Mouse (Mus musculus): ENCODE data around the gene Nfatc3. TPM values are rescaled to one million over a fixed set of nuclear protein-coding genes. Genes with fewer than 3 reads are reported as not detected.

Gene Nfatc3
- polyA plus RNA-seq, 1 experiment from 2014 or later = 2.6 TPM

- H3K27me3 ChIP-seq = no peaks in the 10 kb centered on the region
- H3K4me3 ChIP-seq (replicated peaks) = no peak overlapping the region
- no peak for ATAC-seq (ENCODE audit: insufficient read depth)
- no peak overlapping the region for H3K4me2 ChIP-seq
- H3K27ac ChIP-seq (replicated peaks) = no peak overlapping the region
- WGBS (ENCODE audit: insufficient replicate concordance) = 70% methylated on average over 4 of the region's 4 CpGs
- no peaks in the 10 kb centered on the region for H3K9me3 ChIP-seq (replicated peaks)
- H3K9ac ChIP-seq = no peak overlapping the region
- H3K4me1 ChIP-seq (replicated peaks) = peaks cover 43% of the 10 kb centered on the region
- peaks cover 20% of the 10 kb centered on the region for H3K36me3 ChIP-seq (replicated peaks)
Observed at GRCm38 (mm10) chr8:106056455-106056982, 2.1 kb upstream of the Nfatc3 start.

- Histone ChIP-seq H3K4me3 (replicated peaks) (peak overlapping the region; percentile 89), H3K4me1 (replicated peaks) (peaks cover 54% of the 10 kb centered on the region), H3K36me3 (replicated peaks) (no peaks in the 10 kb centered on the region), H3K27ac (replicated peaks) (peak overlapping the region; percentile 98), H3K4me2 (peak overlapping the region; percentile 76), H3K9ac (peak overlapping the region; percentile 92), H3K9me3 (replicated peaks) (no peaks in the 10 kb centered on the region), H3K27me3 (no peaks in the 10 kb centered on the region)
- WGBS (ENCODE audit: insufficient replicate concordance) = under 1% methylated on average over 82 of the region's 83 CpGs
- peak; percentile 70 for ATAC-seq (ENCODE audit: insufficient read depth)
Observed at GRCm38 (mm10) chr8:106059613-106060371, 1.2 kb downstream of the Nfatc3 start.

- Histone ChIP-seq H3K4me3 (replicated peaks) (peak overlapping the region; percentile 89), H3K4me1 (replicated peaks) (peaks cover 48% of the 10 kb centered on the region), H3K4me2 (peak overlapping the region; percentile 76), H3K27me3 (no peaks in the 10 kb centered on the region), H3K36me3 (replicated peaks) (no peaks in the 10 kb centered on the region), H3K9me3 (replicated peaks) (no peaks in the 10 kb centered on the region), H3K27ac (replicated peaks) (peak overlapping the region; percentile 98), H3K9ac (peak overlapping the region; percentile 92)
- 0% methylated on average over 3 of the region's 3 CpGs for WGBS (ENCODE audit: insufficient replicate concordance)
- no peak for ATAC-seq (ENCODE audit: insufficient read depth)
Observed at GRCm38 (mm10) chr8:106060521-106060920, 1.9 kb downstream of the Nfatc3 start.

GRCm38 (mm10) chr8:106061686-106062085 is 3.0 kb downstream of the Nfatc3 start:
- peak overlapping the region; percentile 22; the same call in 1 of the 2 replicates for H3K9ac ChIP-seq
- H3K9me3 ChIP-seq (replicated peaks) = no peaks in the 10 kb centered on the region
- no peaks in the 10 kb centered on the region for H3K36me3 ChIP-seq (replicated peaks)
- H3K27ac ChIP-seq (replicated peaks) = no peak overlapping the region
- peak overlapping the region; percentile 89 for H3K4me3 ChIP-seq (replicated peaks)
- H3K4me1 ChIP-seq (replicated peaks) = peaks cover 48% of the 10 kb centered on the region
- no peak for ATAC-seq (ENCODE audit: insufficient read depth)
- peak overlapping the region; percentile 76 for H3K4me2 ChIP-seq
- WGBS (ENCODE audit: insufficient replicate concordance) = 48% methylated on average over 6 of the region's 6 CpGs
- H3K27me3 ChIP-seq = no peaks in the 10 kb centered on the region

- no peak overlapping the region for H3K9ac ChIP-seq
- no peaks in the 10 kb centered on the region for H3K9me3 ChIP-seq (replicated peaks)
- H3K4me1 ChIP-seq (replicated peaks) = peaks cover 43% of the 10 kb centered on the region
- no peaks in the 10 kb centered on the region for H3K27me3 ChIP-seq
- WGBS (ENCODE audit: insufficient replicate concordance) = 42% methylated on average over 7 of the region's 7 CpGs
- peak overlapping the region; percentile 46; the same call in 1 of the 2 replicates for H3K27ac ChIP-seq (replicated peaks)
- no peak for ATAC-seq (ENCODE audit: insufficient read depth)
- no peaks in the 10 kb centered on the region for H3K36me3 ChIP-seq (replicated peaks)
- no peak overlapping the region for H3K4me3 ChIP-seq (replicated peaks)
- peak overlapping the region; percentile 76 for H3K4me2 ChIP-seq
Observed at GRCm38 (mm10) chr8:106063046-106063445, 4.4 kb downstream of the Nfatc3 start.

- 89% methylated on average over 2 of the region's 2 CpGs for WGBS (ENCODE audit: insufficient replicate concordance)
- no peak overlapping the region for H3K4me2 ChIP-seq
Observed at GRCm38 (mm10) chr8:106066721-106067120, 8.1 kb downstream of the Nfatc3 start.

GRCm38 (mm10) chr8:106069565-106069964 is 10.9 kb downstream of the Nfatc3 start:
- Histone ChIP-seq H3K27me3 (no peaks in the 10 kb centered on the region), H3K36me3 (replicated peaks) (no peaks in the 10 kb centered on the region), H3K27ac (replicated peaks) (no peak overlapping the region), H3K4me1 (replicated peaks) (peaks cover 9% of the 10 kb centered on the region), H3K4me3 (replicated peaks) (no peak overlapping the region), H3K4me2 (no peak overlapping the region), H3K9me3 (replicated peaks) (no peaks in the 10 kb centered on the region), H3K9ac (no peak overlapping the region)
- WGBS (ENCODE audit: insufficient replicate concordance) = 83% methylated on average over 1 of the region's 1 CpGs
- ATAC-seq (ENCODE audit: insufficient read depth) = no peak

More at GRCm38 (mm10) chr8:106066721-106067120, 8.1 kb downstream of the Nfatc3 start:
- Histone ChIP-seq H3K27me3 (no peaks in the 10 kb centered on the region), H3K9ac (no peak overlapping the region), H3K27ac (replicated peaks) (no peak overlapping the region), H3K4me3 (replicated peaks) (no peak overlapping the region), H3K9me3 (replicated peaks) (no peaks in the 10 kb centered on the region), H3K4me1 (replicated peaks) (peaks cover 24% of the 10 kb centered on the region), H3K36me3 (replicated peaks) (no peaks in the 10 kb centered on the region)
- ATAC-seq (ENCODE audit: insufficient read depth) = no peak

- Histone ChIP-seq H3K4me1 (replicated peaks) (peaks cover 15% of the 10 kb centered on the region), H3K27ac (replicated peaks) (no peak overlapping the region), H3K4me2 (no peak overlapping the region), H3K4me3 (replicated peaks) (no peak overlapping the region), H3K36me3 (replicated peaks) (no peaks in the 10 kb centered on the region), H3K9me3 (replicated peaks) (no peaks in the 10 kb centered on the region), H3K9ac (no peak overlapping the region), H3K27me3 (no peaks in the 10 kb centered on the region)
- no peak for ATAC-seq (ENCODE audit: insufficient read depth)
Observed at GRCm38 (mm10) chr8:106072113-106072512, 13.5 kb downstream of the Nfatc3 start.

- Histone ChIP-seq H3K4me3 (replicated peaks) (no peak overlapping the region), H3K4me2 (no peak overlapping the region), H3K4me1 (replicated peaks) (peaks cover 15% of the 10 kb centered on the region), H3K36me3 (replicated peaks) (peaks cover 6% of the 10 kb centered on the region), H3K27ac (replicated peaks) (no peak overlapping the region), H3K9me3 (replicated peaks) (no peaks in the 10 kb centered on the region), H3K27me3 (no peaks in the 10 kb centered on the region), H3K9ac (no peak overlapping the region)
- ATAC-seq (ENCODE audit: insufficient read depth) = no peak
Observed at GRCm38 (mm10) chr8:106074236-106074635, 15.6 kb downstream of the Nfatc3 start.

GRCm38 (mm10) chr8:106074659-106075058 is 16.0 kb downstream of the Nfatc3 start:
- no peak overlapping the region for H3K4me2 ChIP-seq
- 52% methylated on average over 1 of the region's 1 CpGs for WGBS (ENCODE audit: insufficient replicate concordance)
- H3K9ac ChIP-seq = no peak overlapping the region
- ATAC-seq (ENCODE audit: insufficient read depth) = no peak
- H3K27ac ChIP-seq (replicated peaks) = no peak overlapping the region
- peaks cover 15% of the 10 kb centered on the region for H3K4me1 ChIP-seq (replicated peaks)
- no peaks in the 10 kb centered on the region for H3K9me3 ChIP-seq (replicated peaks)
- H3K27me3 ChIP-seq = no peaks in the 10 kb centered on the region
- H3K36me3 ChIP-seq (replicated peaks) = peaks cover 10% of the 10 kb centered on the region
- no peak overlapping the region for H3K4me3 ChIP-seq (replicated peaks)

- Histone ChIP-seq H3K27ac (replicated peaks) (no peak overlapping the region), H3K27me3 (no peaks in the 10 kb centered on the region), H3K36me3 (replicated peaks) (peaks cover 10% of the 10 kb centered on the region), H3K9me3 (replicated peaks) (no peaks in the 10 kb centered on the region), H3K9ac (no peak overlapping the region), H3K4me1 (replicated peaks) (peaks cover 15% of the 10 kb centered on the region), H3K4me2 (no peak overlapping the region), H3K4me3 (replicated peaks) (no peak overlapping the region)
- ATAC-seq (ENCODE audit: insufficient read depth) = no peak
- WGBS (ENCODE audit: insufficient replicate concordance) = 65% methylated on average over 9 of the region's 9 CpGs
Observed at GRCm38 (mm10) chr8:106075161-106075862, 16.7 kb downstream of the Nfatc3 start.
